8 mouse cellular contexts compared by ENCODE assay signal in genomic region chr6:146170603-146171051, GRCm38 (mm10).
DNase-seq lines count a peak whose midpoint lies in the region; ATAC-seq and TF ChIP-seq lines count a peak whose summit lies in the region.

No protein-coding gene starts in this region.

- no peaks in the 10 kb centered on the region for H3K9me3 ChIP-seq in forebrain, embryonic 11.5 days (ENCODE audit: control insufficient read depth, low read length)
- no peaks in the 10 kb centered on the region for H3K9me3 ChIP-seq in forebrain, postnatal 0 days (ENCODE audit: low read length)
- no peaks in the 10 kb centered on the region for H3K9me3 ChIP-seq in liver, embryonic 16.5 days (replicated peaks; ENCODE audit: control insufficient read depth, low read length)

- H3K4me2 ChIP-seq in forebrain, embryonic 11.5 days (ENCODE audit: low read depth, low read length, severe bottlenecking): no peak overlapping the region
- H3K4me2 ChIP-seq in forebrain, postnatal 0 days (ENCODE audit: low read depth): no peak overlapping the region
- H3K4me2 ChIP-seq in liver, embryonic 16.5 days (ENCODE audit: low read depth, low read length): peak overlapping the region; percentile 15

- H3K4me3 ChIP-seq in forebrain, embryonic 11.5 days (ENCODE audit: low read depth, low read length): no peak overlapping the region
- H3K4me3 ChIP-seq in forebrain, postnatal 0 days (ENCODE audit: low read depth, low read length): no peak overlapping the region
- no peak overlapping the region for H3K4me3 ChIP-seq in liver, embryonic 16.5 days (ENCODE audit: low read depth, low read length)
- no peak overlapping the region for H3K4me3 ChIP-seq in thymus, adult 2 months (ENCODE audit: control insufficient read depth, insufficient read depth, low read length)

- no peak for ATAC-seq in forebrain, embryonic 11.5 days (replicated peaks; ENCODE audit: low FRiP score)
- ATAC-seq in forebrain, postnatal 0 days: no peak
- ATAC-seq in liver, embryonic 16.5 days (ENCODE audit: low read depth): peak; percentile 60

- DNase-seq in forebrain, embryonic 11.5 days (ENCODE audit: low spot score): peak; percentile 41
- DNase-seq in forebrain, postnatal 0 days: no peak
- DNase-seq in brain, adult 2 months (ENCODE audit: low read depth, low spot score): peak; percentile 45
- DNase-seq in heart, postnatal 4 days: peak; percentile 46
- no peak for DNase-seq in cerebellum, adult 8-10 months
- DNase-seq in embryo, embryonic 10.5 days (ENCODE audit: low spot score): no peak
- DNase-seq in thymus, adult 2 months: no peak

- H3K27me3 ChIP-seq in forebrain, embryonic 11.5 days (ENCODE audit: control insufficient read depth, insufficient read depth, low read length): no peaks in the 10 kb centered on the region
- H3K27me3 ChIP-seq in forebrain, postnatal 0 days (ENCODE audit: insufficient read depth, low read length): no peaks in the 10 kb centered on the region
- no peaks in the 10 kb centered on the region for H3K27me3 ChIP-seq in liver, embryonic 16.5 days (ENCODE audit: control insufficient read depth, insufficient read depth, low read depth, low read length)
- H3K27me3 ChIP-seq in thymus, adult 2 months (ENCODE audit: control insufficient read depth, insufficient read depth, low read length): no peaks in the 10 kb centered on the region

- H3K27ac ChIP-seq in forebrain, embryonic 11.5 days (ENCODE audit: low read depth, low read length): no peak overlapping the region
- H3K27ac ChIP-seq in forebrain, postnatal 0 days (ENCODE audit: low read depth, low read length): no peak overlapping the region
- H3K27ac ChIP-seq in liver, embryonic 16.5 days (ENCODE audit: low read length): no peak overlapping the region
- H3K27ac ChIP-seq in thymus, adult 2 months (ENCODE audit: control insufficient read depth, insufficient read depth, low read length): no peak overlapping the region

- no peak overlapping the region for H3K9ac ChIP-seq in forebrain, embryonic 11.5 days (ENCODE audit: low read length)
- no peak overlapping the region for H3K9ac ChIP-seq in forebrain, postnatal 0 days
- H3K9ac ChIP-seq in liver, embryonic 16.5 days (ENCODE audit: low read depth, low read length): no peak overlapping the region

- no peak for TF ChIP-seq POLR2A in thymus, adult 2 months (IDR thresholded peaks at IDR 0.05; ENCODE audit: control insufficient read depth, extremely low read depth, insufficient read depth, low read length, poor library complexity)

- WGBS in forebrain, embryonic 11.5 days: 88% methylated on average over 14 of the region's 14 CpGs
- 87% methylated on average over 14 of the region's 14 CpGs for WGBS in forebrain, postnatal 0 days
- 20% methylated on average over 14 of the region's 14 CpGs for WGBS in liver, embryonic 16.5 days (ENCODE audit: insufficient replicate concordance)
- WGBS in thymus, adult 2 months: 62% methylated on average over 14 of the region's 14 CpGs

- no peaks in the 10 kb centered on the region for H3K36me3 ChIP-seq in forebrain, embryonic 11.5 days (ENCODE audit: control insufficient read depth, insufficient read depth, low read length)
- no peaks in the 10 kb centered on the region for H3K36me3 ChIP-seq in forebrain, postnatal 0 days (ENCODE audit: insufficient read depth)
- H3K36me3 ChIP-seq in liver, embryonic 16.5 days (ENCODE audit: control insufficient read depth, insufficient read depth): no peaks in the 10 kb centered on the region
- peaks cover 52% of the 10 kb centered on the region for H3K36me3 ChIP-seq in thymus, adult 2 months (ENCODE audit: control insufficient read depth, insufficient read depth, low read length)

- no peak for TF ChIP-seq CTCF in forebrain, postnatal 0 days (IDR thresholded peaks at IDR 0.05; ENCODE audit: low read depth)
- no peak for TF ChIP-seq CTCF in thymus, adult 2 months (IDR thresholded peaks at IDR 0.05; ENCODE audit: borderline replicate concordance, control insufficient read depth, extremely low read depth, insufficient read depth, low read length, poor library complexity)

- H3K4me1 ChIP-seq in forebrain, embryonic 11.5 days (replicated peaks; ENCODE audit: control insufficient read depth, insufficient read depth, low read length): no peaks in the 10 kb centered on the region
- H3K4me1 ChIP-seq in forebrain, postnatal 0 days (ENCODE audit: insufficient read depth): no peaks in the 10 kb centered on the region
- no peaks in the 10 kb centered on the region for H3K4me1 ChIP-seq in liver, embryonic 16.5 days (ENCODE audit: control insufficient read depth, low read depth, low read length)
- no peaks in the 10 kb centered on the region for H3K4me1 ChIP-seq in thymus, adult 2 months (replicated peaks; ENCODE audit: control insufficient read depth, insufficient read depth, low read length)

Comparison
In these comparisons a context has a peak if more than half of its experiments do, and no peak if none do; other contexts are left out.
1. DNase-seq: peak in forebrain, embryonic 11.5 days (single experiment), brain, adult 2 months (single experiment) and heart, postnatal 4 days (single experiment); none in forebrain, postnatal 0 days (single experiment), cerebellum, adult 8-10 months (single experiment), embryo, embryonic 10.5 days (single experiment) and thymus, adult 2 months (single experiment).